Mouse (Mus musculus): ENCODE data around the gene Tpx2.

The Tpx2 gene

DNA sequence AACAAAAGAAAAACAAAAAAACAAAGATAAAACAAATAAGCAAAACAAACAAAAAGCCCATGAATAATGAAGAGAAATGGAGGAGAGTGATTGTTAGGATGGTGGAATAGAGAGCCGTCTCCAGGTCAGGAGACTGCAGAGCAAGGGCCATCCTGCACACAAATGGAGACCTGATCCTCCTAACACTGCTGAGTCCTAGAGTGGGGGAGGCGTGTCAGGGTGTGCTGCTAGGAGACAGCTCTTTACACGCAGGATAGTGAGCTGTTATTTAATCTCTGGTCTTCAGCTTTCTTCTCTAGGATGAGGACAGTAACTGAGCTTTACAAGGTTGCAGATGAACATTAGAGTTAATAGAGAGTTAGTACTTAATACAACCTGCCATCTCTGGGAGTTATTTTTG lies 14.9 kb downstream of the Tpx2 start:
- DNase-seq (ENCODE audit: low spot score in 2 of 2), result no peak

DNA sequence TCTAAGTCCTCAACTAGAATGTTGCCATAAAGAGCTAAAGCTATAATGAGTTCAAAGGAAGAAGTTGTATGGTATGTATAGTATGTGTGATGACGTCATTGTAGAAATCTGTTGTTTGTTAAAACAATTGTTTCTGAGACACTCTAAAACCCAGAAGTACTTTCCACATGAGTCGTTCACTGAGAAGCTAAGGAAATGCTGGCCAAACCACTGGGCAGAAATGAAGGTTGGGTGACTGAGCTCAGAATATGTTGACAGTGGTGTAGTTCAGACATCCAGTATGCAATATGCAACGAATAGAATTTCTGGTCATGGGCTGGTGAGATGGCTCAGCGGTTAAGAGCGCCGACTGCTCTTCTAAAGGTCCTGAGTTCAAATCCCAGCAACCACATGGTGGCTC lies 15.6 kb downstream of the Tpx2 start:
- DNase-seq (ENCODE audit: low spot score in 2 of 2), result no peak

DNA sequence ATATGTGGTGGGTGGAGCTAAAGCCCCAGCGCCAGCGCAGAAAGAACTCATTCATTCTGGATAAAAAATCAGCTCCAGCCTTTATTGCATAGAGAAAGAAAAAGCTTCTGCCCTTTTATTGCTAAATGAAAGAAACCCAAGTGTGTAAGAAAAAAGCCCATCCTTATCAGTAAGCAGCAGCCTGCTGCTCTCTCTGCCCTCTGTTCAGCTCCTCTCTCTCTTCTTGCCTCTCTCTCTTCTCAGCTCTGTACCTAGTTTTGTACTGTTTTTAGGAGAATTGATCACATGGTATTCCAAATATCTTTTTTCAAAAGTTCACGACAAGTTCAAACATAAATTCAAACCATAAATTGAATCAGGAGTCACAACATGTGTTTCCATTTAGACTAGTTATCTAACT lies 30.5 kb downstream of the Tpx2 start:
- DNase-seq (ENCODE audit: low spot score in 2 of 2), result no peak

DNA sequence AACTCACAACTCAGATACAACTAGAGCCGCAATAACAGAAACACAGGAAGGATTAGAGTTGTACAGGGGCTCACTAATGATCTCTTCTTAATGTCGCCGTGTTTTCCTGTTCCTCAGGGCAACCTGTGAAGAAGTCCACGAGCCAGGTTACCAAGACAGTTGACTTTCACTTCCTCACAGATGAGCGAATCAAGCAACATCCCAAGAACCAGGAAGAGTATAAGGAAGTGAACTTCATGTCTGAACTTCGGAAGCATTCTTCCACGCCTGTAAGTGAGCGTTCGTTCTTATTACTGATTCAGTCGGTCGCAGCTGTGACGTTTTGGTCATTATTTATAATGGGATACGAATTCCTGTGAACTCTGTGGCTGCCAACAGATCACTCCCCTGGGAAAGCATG lies 33.1 kb downstream of the Tpx2 start:
- DNase-seq (ENCODE audit: low spot score in 2 of 2), result no peak

DNA sequence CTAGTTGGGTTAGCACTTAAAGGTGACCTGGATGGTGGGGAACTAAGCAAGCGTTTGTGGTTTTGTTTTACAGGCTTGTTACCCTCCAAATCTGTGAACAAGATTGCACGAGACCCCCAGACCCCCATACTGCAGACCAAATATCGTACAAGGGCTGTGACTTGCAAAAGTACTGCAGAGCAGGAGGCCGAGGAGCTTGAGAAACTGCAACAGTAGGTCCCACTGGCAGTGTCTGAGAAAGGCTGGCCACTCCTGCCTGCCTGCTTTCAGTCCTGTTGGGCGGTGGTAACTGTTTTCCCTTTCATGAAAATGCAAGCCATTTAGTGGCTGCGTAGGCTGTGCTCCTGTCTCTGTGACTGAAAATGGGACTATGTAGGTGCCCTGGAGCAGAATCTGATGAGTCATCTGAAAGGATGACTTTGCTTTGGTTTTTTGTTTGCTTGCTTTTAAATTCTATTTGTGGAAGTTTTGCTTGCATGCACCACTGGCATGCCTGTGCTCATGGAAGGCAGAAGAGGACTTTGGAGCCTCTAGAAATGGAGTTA lies 36.4 kb downstream of the Tpx2 start:
- no peak for DNase-seq (ENCODE audit: low spot score in 2 of 2)

DNA sequence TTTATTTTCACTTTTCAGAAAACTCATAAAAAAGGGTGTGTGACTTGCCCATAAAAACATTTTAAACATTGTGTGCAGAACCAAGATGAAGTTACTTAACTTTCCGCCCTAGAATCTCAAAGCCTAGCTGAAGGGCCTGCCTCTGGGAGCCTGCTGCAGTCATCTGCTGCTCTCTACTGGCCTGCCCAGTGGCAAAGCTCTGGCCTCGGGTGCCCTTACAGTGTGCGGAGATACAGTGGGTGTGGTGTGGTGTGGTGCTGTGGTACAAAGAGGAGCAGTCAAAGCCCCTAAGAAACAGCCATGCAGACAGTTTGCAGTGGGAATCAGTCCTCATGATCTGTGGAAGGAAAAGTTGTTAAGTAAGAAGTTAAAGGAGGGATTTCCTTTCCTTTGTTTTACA lies 39.5 kb downstream of the Tpx2 start:
- no peak for DNase-seq (ENCODE audit: low spot score in 2 of 2)

DNA sequence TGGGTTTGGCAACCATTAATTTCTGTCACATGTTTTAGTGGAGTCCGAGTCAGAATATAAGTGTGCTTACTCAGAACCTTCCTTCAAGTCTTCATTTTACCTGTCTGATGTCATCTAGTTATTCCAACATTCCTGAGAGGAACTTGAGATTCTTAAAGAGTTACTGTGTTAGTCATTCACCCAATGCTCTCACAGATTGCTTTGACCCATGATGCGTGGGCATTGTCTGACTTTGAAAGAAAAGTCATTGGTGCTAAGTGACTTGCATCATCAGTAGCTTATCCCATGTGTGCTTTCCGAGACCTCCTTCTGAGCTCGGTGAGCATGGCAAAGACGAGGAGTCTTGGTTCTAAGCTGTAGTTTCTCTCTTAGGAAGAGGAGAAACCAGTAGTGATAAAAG lies 41.0 kb downstream of the Tpx2 start:
- DNase-seq (ENCODE audit: low spot score in 2 of 2), result no peak

DNA sequence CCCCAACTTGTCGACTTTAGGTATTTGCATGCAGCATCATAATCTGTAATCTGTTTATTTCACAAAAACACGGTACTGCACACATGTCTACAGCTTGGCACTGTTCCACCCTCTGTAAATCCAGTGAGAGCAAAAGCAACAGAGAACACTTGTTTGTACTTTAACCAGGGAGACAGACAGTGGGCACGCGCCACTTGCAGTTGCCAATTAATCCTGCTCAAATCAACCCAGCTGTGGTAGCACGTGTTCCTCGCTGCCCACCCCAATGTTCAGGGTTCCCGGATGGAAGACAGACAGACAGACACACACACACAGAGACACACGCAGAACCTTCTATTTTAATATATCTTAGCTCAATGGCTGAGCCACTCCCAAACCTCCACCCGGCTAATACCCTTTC lies 48.1 kb downstream of the Tpx2 start:
- DNase-seq (ENCODE audit: low spot score in 2 of 2), result no peak

DNA sequence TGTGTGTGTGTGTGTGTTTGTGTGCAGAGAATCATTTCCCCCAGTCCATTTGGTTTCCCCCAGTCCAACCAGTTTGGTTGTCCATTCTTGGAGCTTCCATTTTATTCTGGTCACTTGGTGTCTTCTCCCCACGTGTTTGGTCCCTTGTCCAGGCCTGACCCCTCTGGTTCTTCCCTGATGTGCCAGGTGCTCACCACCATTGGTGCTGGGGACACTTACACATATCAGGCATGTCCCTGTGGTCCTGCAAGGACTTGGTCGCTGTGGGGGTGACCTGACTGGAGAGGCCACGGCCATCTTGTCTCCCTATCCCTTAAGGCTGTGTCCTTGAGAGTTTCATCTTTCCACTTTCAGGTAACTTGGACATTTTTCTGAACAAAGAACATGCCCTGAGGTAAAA lies 49.2 kb downstream of the Tpx2 start:
- DNase-seq (ENCODE audit: low spot score in 2 of 2), result no peak

DNA sequence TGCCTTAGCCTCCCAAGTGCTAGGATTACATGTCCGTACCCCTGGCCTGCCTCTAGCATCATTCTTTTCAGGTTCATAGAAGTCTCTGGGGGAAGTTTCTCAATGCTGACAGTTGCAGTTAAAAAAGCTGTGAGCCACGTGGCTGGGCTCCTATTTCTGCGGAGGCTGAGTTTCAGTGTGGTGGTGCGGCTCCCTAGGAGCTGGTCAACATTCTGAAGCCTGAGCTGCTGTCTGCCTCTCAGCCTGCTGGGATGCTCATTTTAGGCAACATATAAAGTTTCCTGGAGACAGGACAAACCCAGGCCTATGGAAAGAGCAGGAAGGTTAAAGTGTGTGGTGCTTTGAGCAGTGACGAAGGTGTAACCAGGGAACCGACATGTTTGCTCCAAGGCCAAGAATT lies 51.2 kb downstream of the Tpx2 start:
- no peak for DNase-seq (ENCODE audit: low spot score in 2 of 2)

DNA sequence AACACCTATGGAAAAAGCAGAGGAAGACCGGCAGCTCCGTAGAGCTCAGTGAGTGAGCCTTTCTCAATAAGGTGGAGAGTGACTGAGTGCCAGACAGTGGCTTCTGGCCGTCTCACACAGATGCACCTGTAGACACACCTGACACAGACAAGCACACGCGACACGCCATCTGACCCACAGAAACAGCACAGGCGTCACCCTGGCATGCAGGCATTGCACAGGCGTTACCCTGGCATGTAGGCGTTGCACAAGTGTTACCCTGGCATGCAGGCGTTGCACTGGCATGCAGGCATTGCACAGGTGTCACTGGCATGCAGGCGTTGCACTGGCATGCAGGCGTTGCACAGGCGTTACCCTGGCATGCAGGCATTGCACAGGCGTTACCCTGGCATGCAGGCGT lies 53.5 kb downstream of the Tpx2 start:
- DNase-seq (ENCODE audit: low spot score in 2 of 2), result no peak

DNA sequence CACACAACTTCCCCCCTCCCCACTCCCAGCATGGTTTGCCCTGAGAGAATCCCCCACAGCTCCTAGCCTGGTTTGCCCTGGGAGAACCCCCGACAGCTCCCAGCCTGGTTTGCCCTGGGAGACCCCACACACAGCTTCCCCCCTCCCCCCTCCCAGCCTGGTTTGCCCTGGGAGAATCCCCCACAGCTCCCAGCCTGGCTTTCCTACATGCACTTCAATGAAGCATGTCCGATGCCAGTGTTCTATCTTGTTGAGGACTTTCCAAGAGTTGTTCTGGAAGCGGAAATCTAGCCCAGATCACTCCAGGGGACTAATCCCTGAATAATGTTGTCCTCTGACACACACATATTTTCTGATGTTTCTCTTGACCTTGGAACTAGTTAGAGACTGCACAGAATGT lies 54.9 kb downstream of the Tpx2 start:
- no peak for DNase-seq (ENCODE audit: low spot score in 2 of 2)

DNA sequence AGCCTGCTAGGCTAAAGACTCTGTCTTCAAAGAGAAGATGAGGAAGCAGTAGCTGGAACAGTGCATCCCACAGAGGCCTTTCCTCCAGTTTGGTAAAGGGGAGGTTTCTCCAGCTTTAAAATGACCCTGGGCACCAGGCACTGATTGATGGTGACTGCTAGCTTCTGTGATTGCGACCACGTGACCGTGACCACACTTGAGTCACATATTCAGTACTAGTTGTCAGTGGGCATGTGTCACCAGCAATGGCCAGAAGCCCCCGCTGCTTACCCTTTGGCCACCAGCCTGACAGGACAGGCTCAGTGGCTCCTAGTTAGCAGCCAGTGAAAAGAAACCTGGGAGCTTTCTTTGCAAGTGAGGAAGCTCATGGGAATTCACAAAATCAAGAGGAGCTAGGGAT lies 55.8 kb downstream of the Tpx2 start:
- no peak for DNase-seq (ENCODE audit: low spot score in 2 of 2)

DNA sequence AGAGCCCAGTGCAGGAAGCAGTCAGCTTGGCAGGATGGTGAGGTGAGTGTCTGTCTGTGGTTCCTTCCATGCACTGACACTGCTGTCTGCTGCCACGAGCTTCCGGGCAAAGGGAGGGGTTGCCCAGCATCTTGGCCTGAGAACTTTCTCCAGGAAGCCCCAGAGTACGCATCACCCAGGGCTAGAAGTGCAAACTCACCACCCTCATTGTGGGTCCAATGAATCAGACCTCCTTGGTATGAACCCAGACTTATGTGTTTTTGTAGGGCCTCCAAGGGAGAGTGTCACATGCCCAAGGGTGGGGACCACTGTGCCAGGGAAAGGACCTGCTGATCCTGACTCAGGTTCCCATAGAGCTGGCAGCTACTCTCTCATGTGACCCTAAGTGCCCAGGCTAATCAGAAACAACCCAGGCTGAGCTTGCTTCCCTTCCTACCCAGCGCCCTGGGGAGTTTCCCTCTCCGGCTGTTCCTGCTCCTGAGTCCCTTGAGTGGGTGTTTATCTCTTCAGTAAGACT lies 56.4 kb downstream of the Tpx2 start:
- DNase-seq (ENCODE audit: low spot score in 2 of 2), result no peak

DNA sequence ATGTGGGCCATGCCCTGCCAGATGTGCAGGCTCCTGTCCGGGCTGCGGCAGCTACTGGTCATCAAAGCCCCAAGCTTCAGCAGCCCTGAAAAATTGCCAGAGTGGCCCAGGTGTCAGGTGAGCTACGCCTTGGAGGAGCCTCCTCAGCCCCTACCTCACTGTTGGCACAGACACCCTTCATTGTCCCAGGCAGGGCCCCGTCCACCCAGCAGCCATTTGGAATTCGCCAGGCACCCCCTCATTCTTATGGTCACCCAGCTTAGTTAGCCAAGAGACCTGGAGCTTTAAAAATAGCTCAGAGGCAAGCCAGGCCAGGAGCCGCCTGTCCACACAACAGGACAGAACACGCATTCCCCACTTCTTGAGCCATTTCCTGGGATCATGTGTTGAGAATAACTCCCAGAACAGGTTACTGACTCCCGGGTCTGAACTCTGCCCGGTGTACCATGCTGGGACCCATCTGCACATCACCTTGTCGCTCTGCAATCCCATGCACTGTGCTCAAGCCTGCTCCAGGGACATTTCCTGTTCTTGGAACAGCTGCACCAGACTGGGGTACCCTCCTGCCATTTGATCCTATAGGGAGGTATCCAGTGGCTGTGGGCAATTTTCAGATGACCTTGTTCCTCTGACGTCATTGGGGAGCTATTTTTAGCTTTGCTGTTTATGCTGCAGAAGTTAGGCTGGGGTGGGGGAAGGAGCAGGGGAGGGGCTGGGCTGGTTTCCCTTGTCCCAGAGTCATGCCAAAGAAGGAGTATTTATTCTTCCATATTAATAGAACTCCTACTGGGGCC lies 57.5 kb downstream of the Tpx2 start:
- no peak for DNase-seq (ENCODE audit: low spot score in 2 of 2)

DNA sequence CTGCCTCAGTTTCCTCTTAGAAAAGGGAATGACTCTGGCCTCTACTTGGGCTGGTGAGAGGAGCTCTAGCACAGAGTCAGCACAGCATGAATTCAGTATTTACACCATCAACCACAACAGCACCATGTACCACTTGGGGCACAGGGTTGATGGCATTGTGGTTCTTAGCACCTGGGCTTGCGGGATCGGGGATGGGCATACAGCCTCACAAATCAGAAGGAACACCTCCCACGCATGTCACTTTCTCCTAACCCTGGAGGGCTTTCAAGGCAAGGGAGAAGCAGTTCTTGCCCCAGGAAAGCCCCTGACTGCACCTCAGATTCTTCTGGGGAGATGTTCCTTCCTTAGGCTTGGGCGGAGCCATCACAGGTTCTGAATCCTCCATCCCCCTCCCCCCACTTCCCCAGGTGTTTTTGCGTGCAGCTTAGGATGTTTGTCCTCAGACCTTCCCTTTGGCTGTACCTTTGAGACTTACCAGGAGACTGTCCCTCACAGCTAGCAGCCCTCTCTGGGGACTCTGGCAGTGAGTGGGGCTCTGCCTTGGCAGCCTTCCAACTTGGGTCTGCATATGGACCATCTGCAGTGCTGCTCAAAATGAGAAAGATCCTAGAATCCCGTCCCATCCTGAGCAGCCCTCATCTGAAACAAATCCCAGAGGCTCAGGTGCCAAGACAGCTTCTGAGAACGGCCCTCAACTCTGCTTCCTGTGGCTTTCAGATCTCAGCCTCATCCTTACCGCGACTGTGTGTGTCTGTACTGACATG lies 58.7 kb downstream of the Tpx2 start:
- no peak for DNase-seq (ENCODE audit: low spot score in 2 of 2)

DNA sequence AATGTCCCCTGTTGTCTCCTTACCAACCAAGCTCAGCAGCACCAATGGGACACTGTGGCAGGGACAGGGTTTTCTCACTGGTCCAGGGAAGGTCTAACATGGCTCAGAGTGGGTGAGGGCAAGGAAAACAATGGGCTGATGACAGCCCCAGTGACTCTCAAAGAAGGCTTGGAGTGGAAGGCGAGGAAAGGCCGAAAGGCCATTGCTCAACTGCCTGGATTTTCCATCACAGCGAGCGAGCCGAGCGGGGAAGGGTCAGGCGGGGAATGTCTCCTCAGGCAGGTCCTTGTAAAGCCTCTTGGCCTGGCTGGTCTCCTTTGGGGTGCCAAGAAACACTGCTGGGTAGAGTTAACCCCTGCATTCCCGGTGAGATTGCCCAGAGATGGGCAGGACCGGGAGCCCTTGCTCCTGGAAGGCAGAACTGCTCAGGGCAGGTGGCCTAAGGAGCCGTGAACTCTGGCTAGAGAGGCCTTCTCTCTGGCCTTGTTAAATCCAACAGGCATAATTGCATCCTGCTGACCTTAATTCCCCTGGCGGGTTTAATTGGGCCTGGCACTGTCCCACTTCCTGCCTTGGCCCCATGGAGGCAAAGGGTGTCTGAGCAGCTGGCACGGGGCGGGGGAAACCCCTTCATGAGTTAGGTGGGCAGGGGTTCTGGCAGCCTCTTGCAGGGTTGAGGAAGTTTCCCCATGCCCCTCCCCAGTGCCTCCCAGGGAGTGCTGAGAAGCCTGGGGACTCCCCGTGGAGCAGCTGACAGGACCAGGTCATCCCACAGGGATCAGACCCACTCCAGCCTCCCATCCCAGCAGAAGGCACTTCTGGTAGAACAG lies 59.6 kb downstream of the Tpx2 start:
- no peak for DNase-seq (ENCODE audit: low spot score in 2 of 2)

DNA sequence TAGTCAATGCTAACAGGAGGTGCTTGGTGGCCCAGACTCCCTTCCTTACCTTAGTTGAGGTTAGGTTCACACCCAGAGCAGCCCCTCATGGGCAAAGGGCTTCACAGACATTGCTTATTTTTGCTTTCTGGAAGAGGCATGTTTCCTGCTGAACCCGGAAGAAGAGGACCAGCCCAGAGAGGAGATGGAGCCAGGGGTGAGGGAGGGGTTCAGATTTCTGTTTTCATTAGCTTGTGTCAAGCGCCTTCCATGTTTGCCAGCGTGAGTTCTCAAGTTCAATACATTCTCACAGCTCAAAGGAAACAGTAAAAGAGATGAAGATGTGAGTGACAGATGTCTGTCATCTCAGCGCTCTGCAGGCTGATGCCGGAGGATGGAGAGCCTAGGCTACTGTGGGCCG lies 62.1 kb downstream of the Tpx2 start:
- DNase-seq (ENCODE audit: low spot score in 2 of 2), result no peak

DNA sequence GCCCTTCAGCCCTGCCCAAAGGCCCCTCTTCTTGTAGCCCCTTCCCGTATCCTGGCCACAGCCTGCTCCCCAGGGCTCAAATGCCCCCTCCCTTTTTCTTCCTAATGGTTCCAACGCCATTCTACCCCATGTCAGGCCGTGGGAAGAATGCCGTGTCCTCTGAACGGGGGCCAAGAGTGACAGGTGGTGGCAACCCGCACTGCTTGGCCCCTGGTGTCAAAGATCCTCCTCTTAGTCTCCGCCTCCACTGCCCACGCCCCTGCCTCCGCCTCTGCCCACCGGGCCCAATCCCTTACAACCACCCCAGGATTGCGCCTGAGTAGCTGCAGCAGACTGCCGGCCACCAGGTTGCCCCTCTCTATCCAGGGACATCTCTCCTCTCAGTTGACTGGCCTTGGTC lies 63.3 kb downstream of the Tpx2 start, which contains the start of gene Mylk2:
TSS of gene Mylk2 (plus strand) at position 322 of the 400 bp plus-strand sequence.
- no peak for DNase-seq (ENCODE audit: low spot score in 2 of 2)

DNA sequence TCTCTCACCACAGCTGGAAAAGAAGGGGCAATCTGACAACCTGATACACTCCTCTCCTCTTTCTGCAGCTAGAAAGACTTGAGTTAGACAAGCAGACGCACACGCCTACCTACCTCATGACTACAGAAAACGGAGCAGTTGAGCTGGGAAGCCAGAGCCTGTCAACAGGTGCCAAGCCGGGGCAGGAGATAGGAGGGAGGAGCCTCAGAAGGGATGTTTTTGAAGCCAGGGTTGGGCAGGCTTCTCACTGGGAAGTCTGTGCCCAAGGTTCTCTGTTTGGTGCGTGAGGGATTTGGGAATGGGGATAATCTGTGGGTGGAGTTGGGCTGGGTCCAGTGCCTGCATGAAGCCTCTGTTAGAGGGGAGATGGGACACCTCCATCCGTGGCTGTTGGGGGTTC lies 63.7 kb downstream of the Tpx2 start:
- no peak for DNase-seq (ENCODE audit: low spot score in 2 of 2)

DNA sequence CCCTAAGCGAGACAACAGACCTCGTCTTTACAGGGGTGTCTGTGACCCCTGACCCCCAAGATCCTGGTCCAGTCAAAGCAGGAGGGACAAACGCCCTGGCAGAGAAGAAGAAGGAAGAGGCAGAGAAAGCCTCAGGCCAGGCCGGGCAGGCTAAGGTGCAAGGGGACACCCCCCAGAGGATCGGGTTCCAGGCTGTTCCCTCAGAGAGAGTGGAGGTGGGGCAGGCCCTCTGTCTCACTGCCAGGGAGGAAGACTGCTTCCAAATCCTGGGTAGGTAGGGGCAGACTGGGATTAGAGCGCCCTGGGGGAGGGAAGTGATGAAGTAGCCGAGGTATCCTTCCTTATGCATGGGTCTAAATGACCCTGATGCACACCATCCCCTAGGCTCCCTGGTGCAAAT lies 65.7 kb downstream of the Tpx2 start:
- no peak for DNase-seq (ENCODE audit: low spot score in 2 of 2)

All from thymus, postnatal 10 days (tissue).